25 mouse cellular contexts compared by ENCODE assay signal in genomic region chrX:116313049-116313448, GRCm38 (mm10).
"Had no signal": no experiment of that assay in that cellular context is flagged by ENCODE, and none has a peak within 500 bp of the region (broad histone marks: within the 10 kb centered on the region; RNA-seq: fewer than 3 reads in every experiment).

No protein-coding gene starts in this region.

- H3K4me3 ChIP-seq: embryonic facial prominence, embryonic 10.5 days; embryonic facial prominence, embryonic 12.5 days; embryonic facial prominence, embryonic 13.5 days; embryonic facial prominence, embryonic 15.5 days; erythroblast, embryonic 14.5 days; forebrain, embryonic 10.5 days; forebrain, embryonic 12.5 days; forebrain, embryonic 13.5 days; forebrain, embryonic 15.5 days; gastrocnemius, adult 2 months; heart, adult 2 months had no signal

- DNase-seq: cerebellum, adult 9-10 months; cerebellum, adult 9-11 months; cerebellum, postnatal 10 days; cerebellum, postnatal 14 days; cerebellum, postnatal 25 days; cerebellum, postnatal 36 days; embryo, embryonic 11 days; forebrain, postnatal 0 days; gastrocnemius, adult 2 months; gastrocnemius, postnatal 10 days; gastrocnemius, postnatal 14 days; gastrocnemius, postnatal 25 days; gastrocnemius, postnatal 36 days; heart, adult 11 months; heart, adult 18-20 months; heart, adult 2 months had no signal

- H3K9ac ChIP-seq: embryonic facial prominence, embryonic 12.5 days; embryonic facial prominence, embryonic 13.5 days; embryonic facial prominence, embryonic 15.5 days; forebrain, embryonic 12.5 days; forebrain, embryonic 13.5 days; forebrain, embryonic 15.5 days; forebrain, postnatal 0 days had no signal

- H3K27me3 ChIP-seq: embryonic facial prominence, embryonic 12.5 days; embryonic facial prominence, embryonic 13.5 days; embryonic facial prominence, embryonic 15.5 days; forebrain, embryonic 12.5 days; forebrain, embryonic 13.5 days; forebrain, embryonic 15.5 days had no signal

- H3K27ac ChIP-seq: embryonic facial prominence, embryonic 10.5 days; embryonic facial prominence, embryonic 12.5 days; embryonic facial prominence, embryonic 13.5 days; embryonic facial prominence, embryonic 15.5 days; forebrain, embryonic 10.5 days; forebrain, embryonic 12.5 days; forebrain, embryonic 13.5 days; forebrain, embryonic 15.5 days; gastrocnemius, adult 2 months; heart, adult 2 months had no signal

- H3K36me3 ChIP-seq: embryonic facial prominence, embryonic 10.5 days; embryonic facial prominence, embryonic 12.5 days; embryonic facial prominence, embryonic 13.5 days; embryonic facial prominence, embryonic 15.5 days; forebrain, embryonic 10.5 days; forebrain, embryonic 12.5 days; forebrain, embryonic 15.5 days had no signal

- H3K4me1 ChIP-seq: embryonic facial prominence, embryonic 10.5 days; embryonic facial prominence, embryonic 12.5 days; embryonic facial prominence, embryonic 13.5 days; embryonic facial prominence, embryonic 15.5 days; forebrain, embryonic 10.5 days; forebrain, embryonic 12.5 days; forebrain, embryonic 13.5 days; forebrain, embryonic 15.5 days had no signal

- H3K9me3 ChIP-seq: embryonic facial prominence, embryonic 10.5 days; embryonic facial prominence, embryonic 12.5 days; embryonic facial prominence, embryonic 13.5 days; embryonic facial prominence, embryonic 15.5 days; forebrain, embryonic 10.5 days; forebrain, embryonic 12.5 days; forebrain, embryonic 13.5 days; forebrain, embryonic 15.5 days had no signal
